In genomic region chr1:179126287-179126686, GRCm38 (mm10) we compare ENCODE assay signal across 24 mouse cellular contexts.
DNase-seq lines count a peak whose midpoint lies in the region; ATAC-seq and TF ChIP-seq lines count a peak whose summit lies in the region.
"Had no signal": no experiment of that assay in that cellular context is flagged by ENCODE, and none has a peak within 500 bp of the region (broad histone marks: within the 10 kb centered on the region; RNA-seq: fewer than 3 reads in every experiment).

No protein-coding gene starts in this region.

- H3K9me3 ChIP-seq in embryonic facial prominence, embryonic 12.5 days = no peaks in the 10 kb centered on the region
- no peaks in the 10 kb centered on the region for H3K9me3 ChIP-seq in embryonic facial prominence, embryonic 10.5 days
- no peaks in the 10 kb centered on the region for H3K9me3 ChIP-seq in stomach, embryonic 14.5 days (ENCODE audit: control insufficient read depth, low read depth, low read length)
- H3K9me3 ChIP-seq in stomach, postnatal 0 days (ENCODE audit: control insufficient read depth, low read length) = no peaks in the 10 kb centered on the region
- no peaks in the 10 kb centered on the region for H3K9me3 ChIP-seq in stomach, embryonic 16.5 days (replicated peaks; ENCODE audit: control insufficient read depth, low read length)
- H3K9me3 ChIP-seq: forebrain, embryonic 12.5 days; forebrain, embryonic 15.5 days; heart, embryonic 12.5 days; heart, embryonic 15.5 days; hindbrain, embryonic 10.5 days; hindbrain, embryonic 13.5 days had no signal

- H3K27me3 ChIP-seq in embryonic facial prominence, embryonic 12.5 days = no peaks in the 10 kb centered on the region
- no peaks in the 10 kb centered on the region for H3K27me3 ChIP-seq in embryonic facial prominence, embryonic 10.5 days (replicated peaks; ENCODE audit: low read depth, poor library complexity, severe bottlenecking)
- H3K27me3 ChIP-seq in stomach, embryonic 14.5 days (ENCODE audit: control insufficient read depth, insufficient read depth, low read length) = no peaks in the 10 kb centered on the region
- no peaks in the 10 kb centered on the region for H3K27me3 ChIP-seq in stomach, postnatal 0 days (ENCODE audit: control insufficient read depth, insufficient read depth, low read length)
- H3K27me3 ChIP-seq in stomach, embryonic 16.5 days (ENCODE audit: control insufficient read depth, insufficient read depth, low read length) = no peaks in the 10 kb centered on the region
- H3K27me3 ChIP-seq: forebrain, embryonic 12.5 days; forebrain, embryonic 15.5 days; heart, embryonic 12.5 days; heart, embryonic 15.5 days; hindbrain, embryonic 13.5 days had no signal

- no peak overlapping the region for H3K4me2 ChIP-seq in embryonic facial prominence, embryonic 12.5 days (replicated peaks)
- no peak overlapping the region for H3K4me2 ChIP-seq in stomach, embryonic 14.5 days (replicated peaks; ENCODE audit: low read depth, low read length)
- no peak overlapping the region for H3K4me2 ChIP-seq in stomach, postnatal 0 days (replicated peaks; ENCODE audit: low read depth)
- H3K4me2 ChIP-seq in stomach, embryonic 16.5 days (ENCODE audit: low read depth, low read length) = no peak overlapping the region
- H3K4me2 ChIP-seq: forebrain, embryonic 12.5 days; forebrain, embryonic 15.5 days; heart, embryonic 12.5 days; heart, embryonic 15.5 days; hindbrain, embryonic 13.5 days had no signal

- no peak overlapping the region for H3K4me3 ChIP-seq in embryonic facial prominence, embryonic 12.5 days
- H3K4me3 ChIP-seq in embryonic facial prominence, embryonic 10.5 days = no peak overlapping the region
- no peak overlapping the region for H3K4me3 ChIP-seq in stomach, embryonic 14.5 days (ENCODE audit: low read depth, low read length)
- no peak overlapping the region for H3K4me3 ChIP-seq in stomach, postnatal 0 days (ENCODE audit: low read depth, low read length)
- H3K4me3 ChIP-seq in stomach, embryonic 16.5 days (replicated peaks; ENCODE audit: low read length) = no peak overlapping the region
- H3K4me3 ChIP-seq: erythroblast, embryonic 14.5 days; forebrain, embryonic 12.5 days; forebrain, embryonic 15.5 days; heart, embryonic 12.5 days; heart, embryonic 15.5 days; hindbrain, embryonic 10.5 days; hindbrain, embryonic 13.5 days had no signal

- H3K27ac ChIP-seq in embryonic facial prominence, embryonic 12.5 days = peak overlapping the region; percentile 62; the same call in 1 of the 2 replicates
- H3K27ac ChIP-seq in embryonic facial prominence, embryonic 10.5 days (replicated peaks) = no peak overlapping the region
- H3K27ac ChIP-seq in stomach, embryonic 14.5 days (ENCODE audit: low read length) = peak overlapping the region; percentile 56; the same call in 1 of the 2 replicates
- H3K27ac ChIP-seq in stomach, postnatal 0 days (replicated peaks) = no peak overlapping the region
- H3K27ac ChIP-seq in stomach, embryonic 16.5 days (ENCODE audit: low read length) = peak overlapping the region; percentile 38; the same call in 1 of the 2 replicates
- H3K27ac ChIP-seq: forebrain, embryonic 12.5 days; forebrain, embryonic 15.5 days; heart, embryonic 15.5 days; hindbrain, embryonic 10.5 days; hindbrain, embryonic 13.5 days had no signal

- TF ChIP-seq EP300 in stomach, postnatal 0 days (optimal IDR thresholded peaks at IDR 0.05) = no peak

- TF ChIP-seq CTCF in stomach, postnatal 0 days (IDR thresholded peaks at IDR 0.05; ENCODE audit: low read depth) = no peak

- ATAC-seq in embryonic facial prominence, embryonic 12.5 days (ENCODE audit: insufficient number of reproducible peaks, insufficient read depth, low FRiP score, low TSS enrichment) = no peak
- peak; percentile 46; the same call in 1 of the 2 replicates for ATAC-seq in stomach, embryonic 14.5 days (ENCODE audit: insufficient number of reproducible peaks, insufficient read depth, low FRiP score, low read depth)
- ATAC-seq in stomach, postnatal 0 days (ENCODE audit: low FRiP score, low TSS enrichment) = no peak
- ATAC-seq in stomach, embryonic 16.5 days (ENCODE audit: insufficient read depth, low FRiP score) = no peak
- ATAC-seq: activated CD4-positive, CD25-positive, alpha-beta regulatory T cell, adult 4 months; forebrain, embryonic 15.5 days; hindbrain, embryonic 16.5 days had no signal

- no peak for DNase-seq in embryonic facial prominence, embryonic 10.5 days (ENCODE audit: low spot score)
- DNase-seq in stomach, postnatal 0 days (ENCODE audit: low spot score) = no peak
- DNase-seq in ovary, adult 18-20 months (ENCODE audit: low spot score) = no peak
- DNase-seq: adrenal gland, adult 8-10 months; adrenal gland, postnatal 36 days; cerebellum, adult 2 months; cerebellum, adult 9-11 months; cerebellum, postnatal 25 days; gastrocnemius, postnatal 25 days; heart, adult 18-20 months; heart, postnatal 10 days; heart, postnatal 36 days had no signal

- H3K4me1 ChIP-seq in embryonic facial prominence, embryonic 12.5 days = peaks cover 5% of the 10 kb centered on the region; the same call in 1 of the 2 replicates
- H3K4me1 ChIP-seq in embryonic facial prominence, embryonic 10.5 days = peaks cover 15% of the 10 kb centered on the region
- 0 out of 2 replicates have a peak, but pooled peaks cover 5% of the 10 kb centered on the region for H3K4me1 ChIP-seq in stomach, embryonic 14.5 days (ENCODE audit: control insufficient read depth, insufficient read depth, low read length)
- no peaks in the 10 kb centered on the region for H3K4me1 ChIP-seq in stomach, postnatal 0 days (replicated peaks; ENCODE audit: control insufficient read depth, insufficient read depth)
- no peaks in the 10 kb centered on the region for H3K4me1 ChIP-seq in stomach, embryonic 16.5 days (ENCODE audit: control insufficient read depth, insufficient read depth, low read length)
- H3K4me1 ChIP-seq: forebrain, embryonic 12.5 days had no signal

- H3K9ac ChIP-seq in embryonic facial prominence, embryonic 12.5 days = no peak overlapping the region
- no peak overlapping the region for H3K9ac ChIP-seq in stomach, embryonic 14.5 days (replicated peaks; ENCODE audit: low read depth, low read length)
- H3K9ac ChIP-seq in stomach, postnatal 0 days (ENCODE audit: low read length) = no peak overlapping the region
- no peak overlapping the region for H3K9ac ChIP-seq in stomach, embryonic 16.5 days (ENCODE audit: low read length)
- H3K9ac ChIP-seq: forebrain, embryonic 12.5 days; forebrain, embryonic 15.5 days; heart, embryonic 12.5 days; heart, embryonic 15.5 days; hindbrain, embryonic 13.5 days had no signal

- no peaks in the 10 kb centered on the region for H3K36me3 ChIP-seq in embryonic facial prominence, embryonic 12.5 days
- no peaks in the 10 kb centered on the region for H3K36me3 ChIP-seq in embryonic facial prominence, embryonic 10.5 days (replicated peaks)
- H3K36me3 ChIP-seq in stomach, embryonic 14.5 days (ENCODE audit: control insufficient read depth, insufficient read depth, low read length) = no peaks in the 10 kb centered on the region
- no peaks in the 10 kb centered on the region for H3K36me3 ChIP-seq in stomach, postnatal 0 days (ENCODE audit: control insufficient read depth, insufficient read depth, low read length)
- H3K36me3 ChIP-seq in stomach, embryonic 16.5 days (ENCODE audit: control insufficient read depth, insufficient read depth, low read length) = no peaks in the 10 kb centered on the region
- H3K36me3 ChIP-seq: forebrain, embryonic 12.5 days; forebrain, embryonic 15.5 days; heart, embryonic 12.5 days; heart, embryonic 15.5 days; hindbrain, embryonic 10.5 days; hindbrain, embryonic 13.5 days had no signal

- 56% methylated on average over 3 of the region's 3 CpGs for WGBS in embryonic facial prominence, embryonic 12.5 days
- WGBS in embryonic facial prominence, embryonic 10.5 days = 71% methylated on average over 3 of the region's 3 CpGs
- 39% methylated on average over 3 of the region's 3 CpGs for WGBS in stomach, embryonic 14.5 days
- 48% methylated on average over 3 of the region's 3 CpGs for WGBS in stomach, postnatal 0 days
- 37% methylated on average over 3 of the region's 3 CpGs for WGBS in stomach, embryonic 16.5 days

Comparison
In these comparisons a context has a peak if more than half of its experiments do, and no peak if none do; other contexts are left out.
1. H3K27ac ChIP-seq: peak in embryonic facial prominence, embryonic 12.5 days (single experiment), stomach, embryonic 14.5 days (single experiment) and stomach, embryonic 16.5 days (single experiment); none in embryonic facial prominence, embryonic 10.5 days (single experiment) and stomach, postnatal 0 days (single experiment).